Mouse (Mus musculus) heart, embryonic 13.5 days (tissue): Measurements from ENCODE around the gene Mrpl32. TPM values are rescaled to one million over a fixed set of nuclear protein-coding genes. Genes with fewer than 3 reads are reported as not detected.

Source experiments
- ATAC-seq: fragments of 200-750 bp; cut with Nextera tagmentation; 2 replicates; pipeline ENCODE4 v1.8.0; 2017; ENCODE audit warnings: moderate TSS enrichment; ENCODE audit not compliant: insufficient number of reproducible peaks, low FRiP score, low TSS enrichment; ENCODE audit errors: extremely low read depth
- H3K27ac ChIP-seq: fragments of 300-500 bp; sonication (generic); replicated peaks from 2 replicates; pipeline ENCODE4 v1.5.1; 2015; ENCODE audit warnings: moderate library complexity, mild to moderate bottlenecking, inconsistent platforms
- H3K27me3 ChIP-seq: fragments of 300-500 bp; sonication (generic); replicated peaks from 2 replicates; pipeline ENCODE4 v1.6.1; 2015; ENCODE audit warnings: mild to moderate bottlenecking, inconsistent platforms
- H3K36me3 ChIP-seq: fragments of 300-500 bp; sonication (generic); 2 replicates; pipeline ENCODE4 v1.6.1; 2015; ENCODE audit warnings: mild to moderate bottlenecking, inconsistent platforms
- H3K4me1 ChIP-seq: fragments of 300-500 bp; sonication (generic); 2 replicates; pipeline ENCODE4 v1.6.1; 2015; ENCODE audit warnings: inconsistent platforms
- H3K4me2 ChIP-seq: fragments of 300-500 bp; sonication (generic); 2 replicates; pipeline ENCODE4 v1.6.1; 2015; ENCODE audit warnings: inconsistent platforms, mild to moderate bottlenecking, moderate library complexity
- H3K4me3 ChIP-seq: fragments of 300-500 bp; sonication (generic); 2 replicates; pipeline ENCODE4 v1.5.1; 2015; ENCODE audit warnings: moderate library complexity, mild to moderate bottlenecking, inconsistent platforms
- H3K9ac ChIP-seq: fragments of 300-500 bp; sonication (generic); 2 replicates; pipeline ENCODE4 v1.6.1; 2015; ENCODE audit warnings: inconsistent platforms, mild to moderate bottlenecking, moderate library complexity
- H3K9me3 ChIP-seq: fragments of 300-500 bp; sonication (generic); 2 replicates; pipeline ENCODE4 v1.6.1; 2016; ENCODE audit warnings: inconsistent platforms
- WGBS: fragments of 180-500 bp; shearing (Covaris S2); methylation state at CpG from one replicate; pipeline ENCODE4 v1.1.7; 2015; ENCODE audit warnings: mixed read lengths; 5-methylcytosine and 5-hydroxymethylcytosine counted together
- polyA plus RNA-seq: library from polyadenylated mRNA; unstranded; fragments of >200 nt; fragmentation: Nextera tagmentation; extraction: Ambion mirVana; gene quantifications from 2 replicates; pipeline ENCODE4 v1.2.1, GENCODE M21; 2015

Mrpl32 gene
- polyA plus RNA-seq, 1 experiment from 2014 or later = 101 TPM

- H3K4me1 ChIP-seq = no peaks in the 10 kb centered on the region
- no peak overlapping the region for H3K4me2 ChIP-seq
- no peaks in the 10 kb centered on the region for H3K36me3 ChIP-seq
- 68% methylated on average over 1 of the region's 1 CpGs for WGBS
- H3K27me3 ChIP-seq = no peaks in the 10 kb centered on the region
- no peak overlapping the region for H3K4me3 ChIP-seq
- H3K9ac ChIP-seq = no peak overlapping the region
- H3K27ac ChIP-seq = no peak overlapping the region
- ATAC-seq = no peak
- no peaks in the 10 kb centered on the region for H3K9me3 ChIP-seq
Observed at GRCm38 (mm10) chr13:14561336-14561735, 51.6 kb downstream of the Mrpl32 start.

Other genes starting within 250 kb of the Mrpl32 start
- gene Hecw1, start 89.9 kb downstream of the Mrpl32 start, polyA plus RNA-seq = 0.43 and 1.2 TPM in 2 replicates
- gene Psma2, start 75 bp upstream of the Mrpl32 start, polyA plus RNA-seq = 143 and 169 TPM in 2 replicates
- gene AW209491, start 17.0 kb upstream of the Mrpl32 start, polyA plus RNA-seq = 16.4 and 18.6 TPM in 2 replicates